Mouse (Mus musculus): ENCODE results near the gene Zfp952. TPM values are rescaled to one million over a fixed set of nuclear protein-coding genes. Genes with fewer than 3 reads are reported as not detected.
A peak's percentile ranks its signal among the peaks of the same experiment; 100 is the strongest.

The Zfp952 gene
- total RNA-seq (2014; rRNA removed) (8.7 and 9.9 TPM in 2 replicates), polyA plus RNA-seq (2015; fragmentation: Nextera tagmentation; extraction: Ambion mirVana) (10.8 and 11.7 TPM in 2 replicates)

DNA sequence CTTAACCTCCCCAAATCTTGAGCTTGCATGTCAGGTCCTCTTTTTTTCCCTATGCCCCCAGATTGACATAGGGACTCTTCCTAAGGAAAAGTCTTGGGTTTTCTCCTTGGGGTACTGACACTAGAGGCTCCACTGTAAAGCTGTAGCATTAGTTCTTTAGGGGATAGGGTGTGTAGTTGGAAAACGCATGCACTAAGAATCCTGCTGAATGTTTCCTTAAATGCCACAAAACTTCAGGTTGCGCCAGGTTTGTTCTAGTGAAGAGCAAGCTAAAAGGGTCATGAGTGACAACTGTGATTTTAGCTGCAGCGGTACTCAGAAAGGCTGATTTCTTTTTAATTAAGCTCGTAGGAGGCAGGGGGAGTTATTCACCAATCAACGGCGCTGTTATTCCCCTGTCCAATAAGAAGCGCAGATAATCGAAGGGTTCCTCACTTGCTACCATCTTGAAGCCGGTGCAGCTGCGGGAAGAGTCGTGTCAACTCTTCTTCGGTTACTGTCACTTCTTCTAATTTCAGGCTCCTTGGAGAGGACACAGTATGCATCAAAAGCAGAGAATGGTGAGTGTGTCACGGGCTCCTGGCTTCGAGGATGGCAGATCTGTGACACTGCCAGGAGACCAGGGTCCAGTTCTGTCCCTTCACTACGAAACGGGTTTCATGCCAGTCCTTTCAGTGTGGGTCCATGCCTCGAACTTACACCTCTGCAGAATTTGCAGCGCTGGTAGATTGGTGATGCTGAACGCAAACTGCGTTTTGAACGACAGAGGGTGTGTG lies at the start of gene Zfp952:
Gene Zfp952, plus strand, starts transcription at position 431 of the 776 bp plus-strand sequence.
- peaks cover 6% of the 10 kb centered on the region; the same call in 1 of the 2 replicates for H3K36me3 ChIP-seq (ENCODE audit: insufficient read depth, low read length)
- TF ChIP-seq CTCF (IDR thresholded peaks at IDR 0.05; ENCODE audit: low read depth), result no peak; the same call in 1 of the 2 replicates
- H3K9ac ChIP-seq (replicated peaks; ENCODE audit: low read length), result peak within 1 kb of the TSS; percentile 85
- peak; percentile 94 for DNase-seq (ENCODE audit: low spot score)
- peak within 1 kb of the TSS; percentile 93 for H3K27ac ChIP-seq
- under 1% methylated on average over 21 of the region's 21 CpGs for WGBS
- H3K9me3 ChIP-seq (ENCODE audit: low read length), result peaks cover 2% of the 10 kb centered on the region; the same call in 1 of the 2 replicates
- H3K4me2 ChIP-seq (ENCODE audit: low read depth, low read length), result peak within 1 kb of the TSS; percentile 83
- peak; percentile 99 for ATAC-seq
- peaks cover 10% of the 10 kb centered on the region; the same call in 1 of the 2 replicates for H3K4me1 ChIP-seq (ENCODE audit: insufficient read depth, low read length)
- H3K4me3 ChIP-seq (ENCODE audit: low read length), result peak within 1 kb of the TSS; percentile 80
- H3K27me3 ChIP-seq (ENCODE audit: insufficient read depth, low read length), result no peaks in the 10 kb centered on the region

DNA sequence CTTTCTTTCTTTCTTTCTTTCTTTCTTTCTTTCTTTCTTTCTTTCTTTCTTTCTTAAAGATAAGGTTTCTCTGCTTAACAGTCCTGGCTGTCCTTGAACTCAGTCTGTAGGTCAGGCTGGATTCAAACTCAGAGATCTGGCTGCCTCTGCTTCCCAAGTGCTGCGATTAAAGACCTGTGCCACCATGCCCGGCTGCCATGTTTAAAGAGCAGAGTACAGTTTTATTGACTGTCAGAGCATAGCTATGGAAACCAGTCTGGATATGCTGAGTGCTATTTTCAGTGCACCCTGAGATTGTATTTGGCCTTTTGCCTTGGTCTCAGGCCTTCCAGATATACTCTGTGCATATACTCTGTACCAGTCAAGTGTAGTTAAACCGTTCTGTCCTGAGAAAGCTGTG lies 49.3 kb upstream of the Zfp952 start:
- no peak for DNase-seq (ENCODE audit: low spot score)
- H3K9ac ChIP-seq (replicated peaks; ENCODE audit: low read length), result no peak overlapping the region
- WGBS, result 91% methylated on average over 3 of the region's 3 CpGs

DNA sequence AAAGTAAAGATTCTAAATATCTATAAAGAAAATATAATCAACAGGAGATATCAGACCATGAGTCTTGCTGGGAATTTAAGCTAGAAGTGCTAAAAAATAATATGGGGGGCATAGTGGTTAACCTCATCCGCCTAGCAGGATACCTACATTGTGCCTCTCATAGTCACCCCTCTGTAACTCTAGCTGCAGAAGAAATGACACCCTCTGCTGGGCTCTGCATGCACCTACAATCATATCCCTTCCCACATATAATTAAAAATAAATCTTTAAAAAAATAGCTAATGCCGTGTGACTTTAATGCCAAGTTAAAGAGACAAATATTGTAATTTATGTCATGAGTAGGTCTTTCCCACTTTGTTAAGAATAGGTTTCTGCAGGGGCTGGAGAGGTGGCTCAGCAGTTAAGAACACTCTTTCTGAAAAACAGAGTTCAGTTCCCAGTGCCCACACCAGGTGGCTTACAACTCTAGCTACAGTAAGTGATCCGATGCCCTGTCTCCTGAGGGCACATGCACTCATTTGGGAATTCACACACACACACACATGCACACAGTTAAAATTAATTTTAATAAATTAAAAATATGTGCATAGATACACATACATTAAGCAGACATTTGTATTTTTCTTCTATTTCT lies 48.4 kb upstream of the Zfp952 start:
- Histone ChIP-seq H3K36me3 (ENCODE audit: insufficient read depth, low read length) (no peaks in the 10 kb centered on the region), H3K4me1 (ENCODE audit: insufficient read depth, low read length) (no peaks in the 10 kb centered on the region), H3K4me2 (ENCODE audit: low read depth, low read length) (no peak overlapping the region), H3K27me3 (ENCODE audit: insufficient read depth, low read length) (no peaks in the 10 kb centered on the region), H3K9ac (replicated peaks; ENCODE audit: low read length) (no peak overlapping the region), H3K27ac (no peak overlapping the region), H3K4me3 (ENCODE audit: low read length) (no peak overlapping the region), H3K9me3 (ENCODE audit: low read length) (no peaks in the 10 kb centered on the region)
- WGBS, result 66% methylated on average over 3 of the region's 3 CpGs
- TF ChIP-seq CTCF (IDR thresholded peaks at IDR 0.05; ENCODE audit: low read depth), result peak; percentile 18; the same call in 1 of the 2 replicates
- no peak for DNase-seq (ENCODE audit: low spot score)
- ATAC-seq, result no peak

More for the DNA sequence above, 49.3 kb upstream of the Zfp952 start:
- Histone ChIP-seq H3K36me3 (ENCODE audit: insufficient read depth, low read length) (no peaks in the 10 kb centered on the region), H3K27ac (no peak overlapping the region), H3K4me1 (ENCODE audit: insufficient read depth, low read length) (no peaks in the 10 kb centered on the region), H3K4me3 (ENCODE audit: low read length) (no peak overlapping the region), H3K27me3 (ENCODE audit: insufficient read depth, low read length) (no peaks in the 10 kb centered on the region), H3K9me3 (ENCODE audit: low read length) (no peaks in the 10 kb centered on the region), H3K4me2 (ENCODE audit: low read depth, low read length) (no peak overlapping the region)
- no peak for ATAC-seq
- no peak for TF ChIP-seq CTCF (IDR thresholded peaks at IDR 0.05; ENCODE audit: low read depth)

DNA sequence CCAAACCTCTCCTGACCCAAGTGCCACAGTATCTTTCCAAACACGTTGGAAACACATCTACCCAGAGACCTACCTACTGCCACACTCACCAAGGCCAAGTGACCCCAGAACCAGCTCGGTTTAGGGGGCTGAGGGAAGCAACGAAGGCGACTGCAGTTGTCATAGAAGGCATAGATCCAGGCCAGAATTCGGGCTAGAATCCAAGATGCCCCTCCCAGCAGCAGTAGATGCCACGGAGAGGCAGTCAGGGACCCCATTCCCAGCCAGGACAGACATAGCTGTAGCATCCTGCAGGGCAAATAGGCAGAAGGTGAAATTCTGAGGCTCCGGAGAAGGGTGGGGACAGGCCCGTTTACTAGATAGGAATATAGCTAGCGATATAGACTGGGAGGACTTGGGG lies 46.2 kb upstream of the Zfp952 start:
- no peak for DNase-seq (ENCODE audit: low spot score)
- WGBS, result 63% methylated on average over 9 of the region's 9 CpGs
- H3K27ac ChIP-seq, result peak overlapping the region; percentile 77

DNA sequence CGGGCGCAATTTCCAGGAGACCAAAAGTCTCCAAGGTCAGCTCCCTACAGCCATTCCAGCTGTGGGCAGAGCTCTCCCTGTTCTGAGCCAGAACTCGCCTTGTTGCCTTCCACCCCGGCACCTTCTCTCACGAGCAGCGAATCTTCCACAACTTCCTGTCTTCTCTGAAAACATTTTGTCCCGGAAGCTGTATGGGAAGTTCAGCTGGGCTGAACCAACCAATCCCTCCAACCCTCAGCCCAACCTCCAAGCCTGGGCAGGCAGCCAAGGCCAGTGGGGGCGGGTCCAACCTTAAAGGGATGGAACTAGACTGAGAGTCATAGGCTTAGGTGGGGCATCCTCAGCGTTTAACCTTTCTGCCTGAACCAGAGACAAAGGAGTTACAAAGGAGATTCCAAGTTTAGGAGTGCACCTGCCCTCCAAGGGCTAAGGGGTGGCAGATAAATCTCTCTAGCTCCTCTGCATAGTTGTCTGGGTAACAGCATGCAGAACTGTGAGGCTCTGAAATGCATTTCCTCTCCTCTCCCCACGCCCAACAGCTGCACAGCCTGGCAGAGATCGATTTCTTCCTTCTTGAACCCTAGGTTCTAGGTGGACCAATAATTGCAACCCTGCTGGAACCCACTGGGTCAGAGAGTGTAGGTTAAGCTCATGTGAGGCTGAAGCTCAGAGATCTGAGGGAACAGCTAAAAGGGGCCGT lies 45.6 kb upstream of the Zfp952 start, which contains the start of gene Cyp4f13:
Gene Cyp4f13, minus strand, starts transcription at position 188 of the 700 bp plus-strand sequence.
- no peaks in the 10 kb centered on the region for H3K4me1 ChIP-seq (ENCODE audit: insufficient read depth, low read length)

More for the DNA sequence above, 46.2 kb upstream of the Zfp952 start:
- Histone ChIP-seq H3K9ac (replicated peaks; ENCODE audit: low read length) (peak overlapping the region; percentile 66), H3K4me1 (ENCODE audit: insufficient read depth, low read length) (no peaks in the 10 kb centered on the region), H3K36me3 (ENCODE audit: insufficient read depth, low read length) (no peaks in the 10 kb centered on the region), H3K4me3 (ENCODE audit: low read length) (peak overlapping the region; percentile 51), H3K9me3 (ENCODE audit: low read length) (no peaks in the 10 kb centered on the region), H3K4me2 (ENCODE audit: low read depth, low read length) (peak overlapping the region; percentile 90), H3K27me3 (ENCODE audit: insufficient read depth, low read length) (no peaks in the 10 kb centered on the region)
- peak; percentile 11; the same call in 1 of the 2 replicates for ATAC-seq
- no peak for TF ChIP-seq CTCF (IDR thresholded peaks at IDR 0.05; ENCODE audit: low read depth)

DNA sequence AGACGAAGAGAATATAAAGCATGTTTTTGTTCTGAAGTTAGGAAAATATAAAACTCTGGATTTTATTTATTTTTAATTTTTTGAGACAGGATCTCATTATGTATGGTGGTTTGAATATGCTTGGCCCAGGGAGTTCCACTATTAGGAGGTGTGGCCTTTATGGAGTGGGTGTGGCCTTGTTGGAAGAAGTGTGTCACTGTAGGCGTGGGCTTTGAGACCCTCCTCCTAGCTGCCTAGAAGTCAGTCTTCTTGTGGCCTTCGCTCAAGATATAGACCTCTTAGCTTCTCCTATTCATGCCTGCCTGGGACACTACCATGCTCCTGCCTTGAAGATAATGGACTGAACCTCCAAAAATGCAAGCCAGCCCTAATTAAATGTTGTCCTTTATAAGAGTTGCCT lies 42.8 kb upstream of the Zfp952 start:
- Histone ChIP-seq H3K4me1 (ENCODE audit: insufficient read depth, low read length) (no peaks in the 10 kb centered on the region), H3K4me3 (ENCODE audit: low read length) (no peak overlapping the region), H3K9me3 (ENCODE audit: low read length) (no peaks in the 10 kb centered on the region), H3K4me2 (ENCODE audit: low read depth, low read length) (no peak overlapping the region), H3K27me3 (ENCODE audit: insufficient read depth, low read length) (no peaks in the 10 kb centered on the region), H3K27ac (no peak overlapping the region), H3K9ac (replicated peaks; ENCODE audit: low read length) (no peak overlapping the region), H3K36me3 (ENCODE audit: insufficient read depth, low read length) (no peaks in the 10 kb centered on the region)
- WGBS, result 89% methylated on average over 3 of the region's 3 CpGs
- no peak for DNase-seq (ENCODE audit: low spot score)
- ATAC-seq, result no peak
- no peak for TF ChIP-seq CTCF (IDR thresholded peaks at IDR 0.05; ENCODE audit: low read depth)

More for the DNA sequence above, 45.6 kb upstream of the Zfp952 start, which contains the start of gene Cyp4f13:
- Histone ChIP-seq H3K9me3 (ENCODE audit: low read length) (no peaks in the 10 kb centered on the region), H3K4me2 (ENCODE audit: low read depth, low read length) (peak within 1 kb of the TSS; percentile 90), H3K27me3 (ENCODE audit: insufficient read depth, low read length) (no peaks in the 10 kb centered on the region), H3K36me3 (ENCODE audit: insufficient read depth, low read length) (no peaks in the 10 kb centered on the region), H3K27ac (peak within 1 kb of the TSS; percentile 77), H3K9ac (replicated peaks; ENCODE audit: low read length) (peak within 1 kb of the TSS; percentile 66), H3K4me3 (ENCODE audit: low read length) (peak within 1 kb of the TSS; percentile 51)
- 30% methylated on average over 12 of the region's 12 CpGs for WGBS
- ATAC-seq (peak; percentile 98), DNase-seq (ENCODE audit: low spot score) (peak; percentile 93)
- TF ChIP-seq CTCF (IDR thresholded peaks at IDR 0.05; ENCODE audit: low read depth), result no peak
